ENCODE assay signal across 9 mouse cellular contexts in genomic region chr15:79261757-79262156, GRCm38 (mm10). TPM values are rescaled to one million over a fixed set of nuclear protein-coding genes. Genes with fewer than 3 reads are reported as not detected.
DNase-seq lines count a peak whose midpoint lies in the region; ATAC-seq and TF ChIP-seq lines count a peak whose summit lies in the region.
"Had no signal": no experiment of that assay in that cellular context is flagged by ENCODE, and none has a peak within 500 bp of the region (broad histone marks: within the 10 kb centered on the region; RNA-seq: fewer than 3 reads in every experiment).

No protein-coding gene starts in this region.

- DNase-seq in lung, postnatal 0 days (ENCODE audit: low spot score), result no peak
- no peak for DNase-seq in lung, postnatal 36 days
- DNase-seq in forebrain, embryonic 11.5 days (ENCODE audit: low spot score), result peak; percentile 68
- DNase-seq in urinary bladder, adult 2 months (ENCODE audit: low spot score), result no peak
- DNase-seq in urinary bladder, postnatal 25 days (ENCODE audit: low spot score), result no peak
- DNase-seq in layer of hippocampus, adult 18-20 months (ENCODE audit: low spot score in 2 of 2), result no peak

- H3K9ac ChIP-seq in lung, postnatal 0 days (replicated peaks; ENCODE audit: low read depth), result peak overlapping the region; percentile 8; the same call in 1 of the 2 replicates
- H3K9ac ChIP-seq in forebrain, embryonic 11.5 days (ENCODE audit: low read length), result peak overlapping the region; percentile 51
- H3K9ac ChIP-seq in limb, embryonic 12.5 days (replicated peaks), result peak overlapping the region; percentile 76
- peak overlapping the region; percentile 50 for H3K9ac ChIP-seq in stomach, embryonic 14.5 days (replicated peaks; ENCODE audit: low read depth, low read length)

- no peaks in the 10 kb centered on the region for H3K9me3 ChIP-seq in lung, postnatal 0 days (ENCODE audit: low read length)
- H3K9me3 ChIP-seq in forebrain, embryonic 11.5 days (ENCODE audit: control insufficient read depth, low read length), result no peaks in the 10 kb centered on the region
- H3K9me3 ChIP-seq in limb, embryonic 12.5 days, result no peaks in the 10 kb centered on the region
- no peaks in the 10 kb centered on the region for H3K9me3 ChIP-seq in stomach, embryonic 14.5 days (ENCODE audit: control insufficient read depth, low read depth, low read length)

- no peak for TF ChIP-seq CTCF in lung, postnatal 0 days (IDR thresholded peaks at IDR 0.05)

- ATAC-seq in lung, postnatal 0 days, result peak; percentile 29; the same call in 1 of the 2 replicates
- ATAC-seq in forebrain, embryonic 11.5 days (replicated peaks; ENCODE audit: low FRiP score), result peak; percentile 56; the same call in 1 of the 2 replicates
- peak; percentile 65 for ATAC-seq in limb, embryonic 12.5 days (ENCODE audit: insufficient number of reproducible peaks, insufficient read depth, low FRiP score, low TSS enrichment, low read depth)
- peak; percentile 19 for ATAC-seq in stomach, embryonic 14.5 days (ENCODE audit: insufficient number of reproducible peaks, insufficient read depth, low FRiP score, low read depth)

- H3K27ac ChIP-seq in lung, postnatal 0 days (ENCODE audit: low read length), result no peak overlapping the region
- no peak overlapping the region for H3K27ac ChIP-seq in forebrain, embryonic 11.5 days (ENCODE audit: low read depth, low read length)
- no peak overlapping the region for H3K27ac ChIP-seq in limb, embryonic 12.5 days
- H3K27ac ChIP-seq in stomach, embryonic 14.5 days (ENCODE audit: low read length), result no peak overlapping the region
- H3K27ac ChIP-seq: macrophage had no signal

- H3K36me3 ChIP-seq in lung, postnatal 0 days (ENCODE audit: insufficient read depth, low read length), result no peaks in the 10 kb centered on the region
- no peaks in the 10 kb centered on the region for H3K36me3 ChIP-seq in forebrain, embryonic 11.5 days (ENCODE audit: control insufficient read depth, insufficient read depth, low read length)
- no peaks in the 10 kb centered on the region for H3K36me3 ChIP-seq in limb, embryonic 12.5 days
- H3K36me3 ChIP-seq in stomach, embryonic 14.5 days (ENCODE audit: control insufficient read depth, insufficient read depth, low read length), result no peaks in the 10 kb centered on the region

- peaks cover 30% of the 10 kb centered on the region for H3K27me3 ChIP-seq in lung, postnatal 0 days (replicated peaks; ENCODE audit: insufficient read depth, low read length)
- H3K27me3 ChIP-seq in forebrain, embryonic 11.5 days (ENCODE audit: control insufficient read depth, insufficient read depth, low read length), result peaks cover 36% of the 10 kb centered on the region
- peaks cover 73% of the 10 kb centered on the region for H3K27me3 ChIP-seq in limb, embryonic 12.5 days
- H3K27me3 ChIP-seq in stomach, embryonic 14.5 days (ENCODE audit: control insufficient read depth, insufficient read depth, low read length), result peaks cover 5% of the 10 kb centered on the region; the same call in 1 of the 2 replicates

- peak overlapping the region; percentile 38 for H3K4me3 ChIP-seq in lung, postnatal 0 days (ENCODE audit: low read depth, low read length)
- peak overlapping the region; percentile 47 for H3K4me3 ChIP-seq in forebrain, embryonic 11.5 days (ENCODE audit: low read depth, low read length)
- H3K4me3 ChIP-seq in limb, embryonic 12.5 days (replicated peaks), result peak overlapping the region; percentile 76
- H3K4me3 ChIP-seq in stomach, embryonic 14.5 days (ENCODE audit: low read depth, low read length), result peak overlapping the region; percentile 61

- peaks cover 4% of the 10 kb centered on the region; the same call in 1 of the 2 replicates for H3K4me1 ChIP-seq in lung, postnatal 0 days (ENCODE audit: insufficient read depth, low read depth, low read length)
- peaks cover 5% of the 10 kb centered on the region; the same call in 1 of the 2 replicates for H3K4me1 ChIP-seq in forebrain, embryonic 11.5 days (replicated peaks; ENCODE audit: control insufficient read depth, insufficient read depth, low read length)
- H3K4me1 ChIP-seq in limb, embryonic 12.5 days (replicated peaks), result peaks cover 26% of the 10 kb centered on the region
- 0 out of 2 replicates have a peak, but pooled peaks cover 3% of the 10 kb centered on the region for H3K4me1 ChIP-seq in stomach, embryonic 14.5 days (ENCODE audit: control insufficient read depth, insufficient read depth, low read length)

- WGBS in lung, postnatal 0 days, result 0% methylated on average over 15 of the region's 28 CpGs
- 0% methylated on average over 28 of the region's 28 CpGs for WGBS in forebrain, embryonic 11.5 days
- 1% methylated on average over 28 of the region's 28 CpGs for WGBS in limb, embryonic 12.5 days
- under 1% methylated on average over 25 of the region's 28 CpGs for WGBS in stomach, embryonic 14.5 days

- TF ChIP-seq EP300 in lung, postnatal 0 days (IDR thresholded peaks at IDR 0.05), result no peak

- H3K4me2 ChIP-seq in lung, postnatal 0 days (replicated peaks; ENCODE audit: low read depth, low read length), result peak overlapping the region; percentile 91
- H3K4me2 ChIP-seq in forebrain, embryonic 11.5 days (ENCODE audit: low read depth, low read length, severe bottlenecking), result peak overlapping the region; percentile 66
- H3K4me2 ChIP-seq in limb, embryonic 12.5 days, result peak overlapping the region; percentile 99
- H3K4me2 ChIP-seq in stomach, embryonic 14.5 days (replicated peaks; ENCODE audit: low read depth, low read length), result peak overlapping the region; percentile 100

RNA-seq across cellular contexts. Expression of gene Slc16a8, which starts 7.2 kb away (rescaled TPM):
- polyA plus RNA-seq in lung, postnatal 0 days (2015; fragmentation: Nextera tagmentation; extraction: Ambion mirVana), result 0.07 and 0.13 TPM in 2 replicates
- polyA plus RNA-seq in forebrain, embryonic 11.5 days (2014; fragmentation: Nextera tagmentation; extraction: Ambion mirVana), result 0.16 TPM in 1 of 2 replicates, not detected in the other
- polyA plus RNA-seq in limb, embryonic 12.5 days (2016; fragmentation: Nextera tagmentation; extraction: Ambion mirVana), result 0.30 and 0.42 TPM in 2 replicates
- polyA plus RNA-seq in stomach, embryonic 14.5 days (2014; fragmentation: Nextera tagmentation; extraction: Ambion mirVana), result 0.18 and 0.19 TPM in 2 replicates
- polyA plus RNA-seq in urinary bladder, adult 2 months (2012; rRNA removed), result 0.04 and 0.21 TPM in 2 replicates
- under 1 TPM; 0.18 to 0.25 TPM for total RNA-seq in layer of hippocampus, adult 18-20 months (2021)
- polyA plus RNA-seq: macrophage had no signal

RNA-seq across cellular contexts. Expression of gene Baiap2l2, which starts 23.6 kb away (rescaled TPM):
- polyA plus RNA-seq in lung, postnatal 0 days (2015; fragmentation: Nextera tagmentation; extraction: Ambion mirVana), result 1.4 and 2.7 TPM in 2 replicates
- polyA plus RNA-seq in forebrain, embryonic 11.5 days (2014; fragmentation: Nextera tagmentation; extraction: Ambion mirVana), result 1.3 and 4.2 TPM in 2 replicates
- 8.6 and 10.0 TPM in 2 replicates for polyA plus RNA-seq in limb, embryonic 12.5 days (2016; fragmentation: Nextera tagmentation; extraction: Ambion mirVana)
- 5.9 and 8.6 TPM in 2 replicates for polyA plus RNA-seq in stomach, embryonic 14.5 days (2014; fragmentation: Nextera tagmentation; extraction: Ambion mirVana)
- polyA plus RNA-seq in urinary bladder, adult 2 months (2012; rRNA removed), result 4.5 and 4.8 TPM in 2 replicates
- total RNA-seq in layer of hippocampus, adult 18-20 months (2021), result 1 to 10 TPM; 1.9 to 4.8 TPM
- polyA plus RNA-seq: macrophage had no signal

RNA-seq across cellular contexts. Expression of gene Gm49486, which starts 32.6 kb away (rescaled TPM):
- polyA plus RNA-seq in lung, postnatal 0 days (2015; fragmentation: Nextera tagmentation; extraction: Ambion mirVana), result 0.16 and 0.31 TPM in 2 replicates
- 0.31 and 0.41 TPM in 2 replicates for polyA plus RNA-seq in forebrain, embryonic 11.5 days (2014; fragmentation: Nextera tagmentation; extraction: Ambion mirVana)
- 0.68 and 0.76 TPM in 2 replicates for polyA plus RNA-seq in limb, embryonic 12.5 days (2016; fragmentation: Nextera tagmentation; extraction: Ambion mirVana)
- 0.93 and 1.3 TPM in 2 replicates for polyA plus RNA-seq in stomach, embryonic 14.5 days (2014; fragmentation: Nextera tagmentation; extraction: Ambion mirVana)
- polyA plus RNA-seq in urinary bladder, adult 2 months (2012; rRNA removed), result 0.96 and 1.1 TPM in 2 replicates
- total RNA-seq in layer of hippocampus, adult 18-20 months (2021), result under 1 TPM in 1 of 2 experiments, not detected in 1; 0.28 TPM
- polyA plus RNA-seq: macrophage had no signal

RNA-seq across cellular contexts. Expression of gene Pick1, which starts 32.8 kb away (rescaled TPM):
- polyA plus RNA-seq in lung, postnatal 0 days (2015; fragmentation: Nextera tagmentation; extraction: Ambion mirVana), result 22.0 and 22.2 TPM in 2 replicates
- 29.0 and 32.4 TPM in 2 replicates for polyA plus RNA-seq in forebrain, embryonic 11.5 days (2014; fragmentation: Nextera tagmentation; extraction: Ambion mirVana)
- polyA plus RNA-seq in limb, embryonic 12.5 days (2016; fragmentation: Nextera tagmentation; extraction: Ambion mirVana), result 53.7 and 55.5 TPM in 2 replicates
- 28.7 and 33.1 TPM in 2 replicates for polyA plus RNA-seq in stomach, embryonic 14.5 days (2014; fragmentation: Nextera tagmentation; extraction: Ambion mirVana)
- 33.3 and 41.7 TPM in 2 replicates for polyA plus RNA-seq in urinary bladder, adult 2 months (2012; rRNA removed)
- total RNA-seq in layer of hippocampus, adult 18-20 months (2021), result 10 to 100 TPM; 44.4 to 46.4 TPM

Comparison
In these comparisons a context has a peak if more than half of its experiments do, and no peak if none do; other contexts are left out.
1. H3K9ac ChIP-seq: peak in every context shown above with its lines; median percentile 76 in limb, embryonic 12.5 days; 51 in forebrain, embryonic 11.5 days; 50 in stomach, embryonic 14.5 days; 8 in lung, postnatal 0 days.